In genomic region chr15:97814703-97815102, GRCm38 (mm10) we compare ENCODE assay signal across 11 mouse cellular contexts. TPM values are rescaled to one million over a fixed set of nuclear protein-coding genes. Genes with fewer than 3 reads are reported as not detected.
DNase-seq lines count a peak whose midpoint lies in the region; ATAC-seq and TF ChIP-seq lines count a peak whose summit lies in the region.
"Had no signal": no experiment of that assay in that cellular context is flagged by ENCODE, and none has a peak within 500 bp of the region (broad histone marks: within the 10 kb centered on the region; RNA-seq: fewer than 3 reads in every experiment).

No protein-coding gene starts in this region.

- H3K4me3 ChIP-seq in hindbrain, embryonic 12.5 days, result no peak overlapping the region
- H3K4me3 ChIP-seq in hindbrain, embryonic 14.5 days (replicated peaks; ENCODE audit: low read length), result no peak overlapping the region
- no peak overlapping the region for H3K4me3 ChIP-seq in midbrain, embryonic 12.5 days
- no peak overlapping the region for H3K4me3 ChIP-seq in midbrain, embryonic 13.5 days (replicated peaks)
- H3K4me3 ChIP-seq in olfactory bulb, adult 2 months (ENCODE audit: insufficient read depth, low read depth, low read length), result no peak overlapping the region
- H3K4me3 ChIP-seq: liver, embryonic 12.5 days had no signal

- no peak for TF ChIP-seq POLR2A in olfactory bulb, adult 2 months (IDR thresholded peaks at IDR 0.05; ENCODE audit: insufficient read depth, low read depth, low read length)

- no peaks in the 10 kb centered on the region for H3K9me3 ChIP-seq in hindbrain, embryonic 12.5 days (replicated peaks)
- H3K9me3 ChIP-seq in hindbrain, embryonic 14.5 days (ENCODE audit: control insufficient read depth, low read length), result no peaks in the 10 kb centered on the region
- no peaks in the 10 kb centered on the region for H3K9me3 ChIP-seq in midbrain, embryonic 12.5 days
- no peaks in the 10 kb centered on the region for H3K9me3 ChIP-seq in midbrain, embryonic 13.5 days
- H3K9me3 ChIP-seq: liver, embryonic 12.5 days had no signal

- WGBS in hindbrain, embryonic 12.5 days, result 60% methylated on average over 5 of the region's 5 CpGs
- 53% methylated on average over 5 of the region's 5 CpGs for WGBS in hindbrain, embryonic 14.5 days
- 59% methylated on average over 5 of the region's 5 CpGs for WGBS in midbrain, embryonic 12.5 days
- WGBS in midbrain, embryonic 13.5 days, result 63% methylated on average over 5 of the region's 5 CpGs
- 49% methylated on average over 5 of the region's 5 CpGs for WGBS in olfactory bulb, adult 2 months

- peak overlapping the region; percentile 57 for H3K27ac ChIP-seq in hindbrain, embryonic 12.5 days
- no peak overlapping the region for H3K27ac ChIP-seq in hindbrain, embryonic 14.5 days
- 0 out of 2 replicates have a peak overlapping the region, but pooled peaks have one; percentile 3 for H3K27ac ChIP-seq in midbrain, embryonic 12.5 days (replicated peaks)
- no peak overlapping the region for H3K27ac ChIP-seq in midbrain, embryonic 13.5 days
- peak overlapping the region; percentile 53; the same call in 1 of the 2 replicates for H3K27ac ChIP-seq in olfactory bulb, adult 2 months (ENCODE audit: insufficient read depth, low read depth, low read length)
- H3K27ac ChIP-seq: liver, embryonic 12.5 days had no signal

- peaks cover 31% of the 10 kb centered on the region for H3K4me1 ChIP-seq in hindbrain, embryonic 12.5 days
- peaks cover 31% of the 10 kb centered on the region for H3K4me1 ChIP-seq in hindbrain, embryonic 14.5 days (replicated peaks; ENCODE audit: control insufficient read depth, insufficient read depth, low read length)
- peaks cover 25% of the 10 kb centered on the region for H3K4me1 ChIP-seq in midbrain, embryonic 12.5 days
- H3K4me1 ChIP-seq in midbrain, embryonic 13.5 days (replicated peaks), result peaks cover 35% of the 10 kb centered on the region
- H3K4me1 ChIP-seq in olfactory bulb, adult 2 months (ENCODE audit: control insufficient read depth, insufficient read depth, low read length), result peaks cover 44% of the 10 kb centered on the region

- no peak for ATAC-seq in hindbrain, embryonic 12.5 days (ENCODE audit: low FRiP score)
- no peak for ATAC-seq in hindbrain, embryonic 14.5 days (ENCODE audit: low FRiP score)
- ATAC-seq in midbrain, embryonic 12.5 days (ENCODE audit: low FRiP score, low read depth), result no peak
- ATAC-seq in midbrain, embryonic 13.5 days, result no peak
- ATAC-seq: liver, embryonic 12.5 days had no signal

- no peak for TF ChIP-seq CTCF in olfactory bulb, adult 2 months (IDR thresholded peaks at IDR 0.05; ENCODE audit: insufficient read depth, low read depth, low read length)

- peak; percentile 79 for DNase-seq in adrenal gland, adult 2 months
- DNase-seq in adrenal gland, adult 18-20 months (ENCODE audit: low spot score in 2 of 2), result no peak
- no peak for DNase-seq in hindbrain, embryonic 14.5 days (ENCODE audit: low spot score)
- DNase-seq in right cerebral cortex, adult 18-20 months, result no peak
- DNase-seq: cerebellum, adult 11-12 months; retina, postnatal 1 day had no signal

- H3K4me2 ChIP-seq in hindbrain, embryonic 12.5 days (replicated peaks), result no peak overlapping the region
- H3K4me2 ChIP-seq in hindbrain, embryonic 14.5 days (replicated peaks), result no peak overlapping the region
- no peak overlapping the region for H3K4me2 ChIP-seq in midbrain, embryonic 12.5 days (replicated peaks)
- no peak overlapping the region for H3K4me2 ChIP-seq in midbrain, embryonic 13.5 days (replicated peaks)
- H3K4me2 ChIP-seq: liver, embryonic 12.5 days had no signal

- peaks cover 11% of the 10 kb centered on the region for H3K36me3 ChIP-seq in hindbrain, embryonic 12.5 days
- H3K36me3 ChIP-seq in hindbrain, embryonic 14.5 days (replicated peaks; ENCODE audit: control insufficient read depth, insufficient read depth), result peaks cover 10% of the 10 kb centered on the region
- H3K36me3 ChIP-seq in midbrain, embryonic 12.5 days, result peaks cover 10% of the 10 kb centered on the region
- H3K36me3 ChIP-seq in midbrain, embryonic 13.5 days, result peaks cover 18% of the 10 kb centered on the region

- H3K27me3 ChIP-seq in hindbrain, embryonic 12.5 days, result no peaks in the 10 kb centered on the region
- no peaks in the 10 kb centered on the region for H3K27me3 ChIP-seq in hindbrain, embryonic 14.5 days (ENCODE audit: control insufficient read depth, insufficient read depth, low read length)
- no peaks in the 10 kb centered on the region for H3K27me3 ChIP-seq in midbrain, embryonic 12.5 days
- no peaks in the 10 kb centered on the region for H3K27me3 ChIP-seq in midbrain, embryonic 13.5 days
- H3K27me3 ChIP-seq: liver, embryonic 12.5 days had no signal

- no peak overlapping the region for H3K9ac ChIP-seq in hindbrain, embryonic 12.5 days
- no peak overlapping the region for H3K9ac ChIP-seq in hindbrain, embryonic 14.5 days
- no peak overlapping the region for H3K9ac ChIP-seq in midbrain, embryonic 12.5 days (replicated peaks)
- no peak overlapping the region for H3K9ac ChIP-seq in midbrain, embryonic 13.5 days (replicated peaks)
- H3K9ac ChIP-seq: liver, embryonic 12.5 days had no signal

RNA-seq across cellular contexts. Expression of gene Hdac7, which starts 29.6 kb away (rescaled TPM):
- 10 to 100 TPM; 52.5 to 65.1 TPM for total RNA-seq in adrenal gland, adult 2 months (2021)
- polyA plus RNA-seq in adrenal gland, adult 2 months (2012; rRNA removed), result 256 and 263 TPM in 2 replicates
- 10 to 100 TPM; 29.7 to 55.2 TPM for total RNA-seq in adrenal gland, adult 18-20 months (2021)
- polyA plus RNA-seq in hindbrain, embryonic 12.5 days (2016; fragmentation: Nextera tagmentation; extraction: Ambion mirVana), result 26.7 and 29.1 TPM in 2 replicates
- 23.7 and 28.0 TPM in 2 replicates for polyA plus RNA-seq in hindbrain, embryonic 14.5 days (2014; fragmentation: Nextera tagmentation; extraction: Ambion mirVana)
- polyA plus RNA-seq in midbrain, embryonic 12.5 days (2016; fragmentation: Nextera tagmentation; extraction: Ambion mirVana), result 24.8 and 29.9 TPM in 2 replicates
- 29.8 and 31.4 TPM in 2 replicates for polyA plus RNA-seq in midbrain, embryonic 13.5 days (2015; fragmentation: Nextera tagmentation; extraction: Ambion mirVana)
- 147 TPM in 1 of 2 replicates, not detected in the other for polyA plus RNA-seq in olfactory bulb, adult 2 months (2012; ENCODE audit: insufficient read depth, insufficient read length, low replicate concordance, missing spikeins)

RNA-seq across cellular contexts. Expression of gene Slc48a1, which starts 36.4 kb away (rescaled TPM):
- 100 to 1,000 TPM; 116 to 158 TPM for total RNA-seq in adrenal gland, adult 2 months (2021)
- 204 and 217 TPM in 2 replicates for polyA plus RNA-seq in adrenal gland, adult 2 months (2012; rRNA removed)
- 100 to 1,000 TPM; 114 to 139 TPM for total RNA-seq in adrenal gland, adult 18-20 months (2021)
- 41.6 and 43.3 TPM in 2 replicates for polyA plus RNA-seq in hindbrain, embryonic 12.5 days (2016; fragmentation: Nextera tagmentation; extraction: Ambion mirVana)
- 92.6 and 101 TPM in 2 replicates for polyA plus RNA-seq in hindbrain, embryonic 14.5 days (2014; fragmentation: Nextera tagmentation; extraction: Ambion mirVana)
- 37.8 and 42.0 TPM in 2 replicates for polyA plus RNA-seq in midbrain, embryonic 12.5 days (2016; fragmentation: Nextera tagmentation; extraction: Ambion mirVana)
- polyA plus RNA-seq in midbrain, embryonic 13.5 days (2015; fragmentation: Nextera tagmentation; extraction: Ambion mirVana), result 48.0 and 59.8 TPM in 2 replicates
- not detected in 2 replicates for polyA plus RNA-seq in olfactory bulb, adult 2 months (2012; ENCODE audit: insufficient read depth, insufficient read length, low replicate concordance, missing spikeins)

RNA-seq across cellular contexts. Expression of gene Rapgef3, which starts 46.9 kb away (rescaled TPM):
- 10 to 100 TPM; 13.4 to 18.6 TPM for total RNA-seq in adrenal gland, adult 2 months (2021)
- 44.5 and 52.6 TPM in 2 replicates for polyA plus RNA-seq in adrenal gland, adult 2 months (2012; rRNA removed)
- total RNA-seq in adrenal gland, adult 18-20 months (2021), result 10 to 100 TPM; 13.2 to 25.2 TPM
- polyA plus RNA-seq in hindbrain, embryonic 12.5 days (2016; fragmentation: Nextera tagmentation; extraction: Ambion mirVana), result 9.1 and 10.7 TPM in 2 replicates
- 7.3 and 9.6 TPM in 2 replicates for polyA plus RNA-seq in hindbrain, embryonic 14.5 days (2014; fragmentation: Nextera tagmentation; extraction: Ambion mirVana)
- polyA plus RNA-seq in midbrain, embryonic 12.5 days (2016; fragmentation: Nextera tagmentation; extraction: Ambion mirVana), result 8.0 and 8.6 TPM in 2 replicates
- polyA plus RNA-seq in midbrain, embryonic 13.5 days (2015; fragmentation: Nextera tagmentation; extraction: Ambion mirVana), result 7.2 and 9.0 TPM in 2 replicates
- polyA plus RNA-seq in olfactory bulb, adult 2 months (2012; ENCODE audit: insufficient read depth, insufficient read length, low replicate concordance, missing spikeins), result not detected in 2 replicates

Comparison
In these comparisons a context has a peak if more than half of its experiments do, and no peak if none do; other contexts are left out.
1. H3K27ac ChIP-seq: peak in hindbrain, embryonic 12.5 days (single experiment), midbrain, embryonic 12.5 days (single experiment) and olfactory bulb, adult 2 months (single experiment); none in hindbrain, embryonic 14.5 days (single experiment) and midbrain, embryonic 13.5 days (single experiment).